Mouse (Mus musculus): ENCODE measurements around the gene Metap2. TPM values are rescaled to one million over a fixed set of nuclear protein-coding genes. Genes with fewer than 3 reads are reported as not detected.

The Metap2 gene
- polyA plus RNA-seq, 1 experiment from 2014 or later = 119 TPM

DNA sequence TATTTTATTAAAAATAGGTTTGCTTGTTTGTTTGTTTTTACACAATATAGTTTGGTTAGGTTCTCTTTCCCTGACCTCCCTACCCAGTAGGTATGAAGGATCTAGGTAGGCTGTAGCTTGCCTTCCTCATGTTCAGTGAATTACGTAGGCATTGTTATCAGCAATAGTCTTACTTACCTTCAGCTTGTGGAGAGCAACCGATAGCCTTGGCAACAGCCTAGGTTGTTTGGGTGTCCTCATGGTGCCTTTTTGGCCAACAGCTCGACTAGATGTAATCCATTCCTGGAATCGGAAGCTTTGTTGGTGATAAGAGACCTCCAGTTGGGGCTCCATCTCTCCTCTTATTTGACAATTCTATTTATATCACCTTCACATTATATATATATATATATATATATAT is 24.3 kb upstream of the Metap2 start:
- no peak for TF ChIP-seq CTCF (IDR thresholded peaks at IDR 0.05; ENCODE audit: low read depth)
- H3K9ac ChIP-seq (ENCODE audit: low read depth, low read length) = no peak overlapping the region
- no peaks in the 10 kb centered on the region for H3K36me3 ChIP-seq (ENCODE audit: control insufficient read depth, insufficient read depth)
- no peaks in the 10 kb centered on the region for H3K4me1 ChIP-seq (replicated peaks; ENCODE audit: control insufficient read depth, insufficient read depth, low read length)
- H3K4me2 ChIP-seq (replicated peaks; ENCODE audit: low read depth) = no peak overlapping the region
- 89% methylated on average over 4 of the region's 4 CpGs for WGBS
- no peak for ATAC-seq
- H3K27me3 ChIP-seq (replicated peaks; ENCODE audit: control insufficient read depth, insufficient read depth, low read length) = no peaks in the 10 kb centered on the region
- H3K27ac ChIP-seq (ENCODE audit: low read depth, low read length) = no peak overlapping the region
- H3K4me3 ChIP-seq (ENCODE audit: low read depth, low read length) = no peak overlapping the region
- H3K9me3 ChIP-seq (ENCODE audit: control insufficient read depth) = no peaks in the 10 kb centered on the region

DNA sequence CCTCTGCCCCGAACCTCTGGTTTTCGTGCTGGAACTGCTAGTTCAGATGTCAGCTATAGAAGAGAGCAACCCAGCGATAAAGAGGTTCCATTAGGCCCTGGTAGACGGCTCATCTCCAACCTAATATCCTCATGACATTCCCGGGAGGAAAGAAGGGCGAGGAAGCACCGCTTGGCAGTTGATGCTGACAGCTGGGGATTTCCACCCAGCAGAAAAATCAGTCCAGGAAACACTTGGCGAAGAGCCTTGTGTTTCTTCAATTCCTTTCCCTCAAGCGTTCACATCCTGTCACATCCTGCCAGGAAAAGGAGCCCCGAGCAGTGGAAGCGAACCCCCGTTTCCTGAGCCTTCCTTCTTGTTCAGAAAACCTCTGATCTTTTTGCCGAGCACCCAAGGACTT is 22.3 kb upstream of the Metap2 start:
- no peak for TF ChIP-seq CTCF (IDR thresholded peaks at IDR 0.05; ENCODE audit: low read depth)
- no peak for ATAC-seq
- peak overlapping the region; percentile 21; the same call in 1 of the 2 replicates for H3K4me2 ChIP-seq (replicated peaks; ENCODE audit: low read depth)
- no peaks in the 10 kb centered on the region for H3K36me3 ChIP-seq (ENCODE audit: control insufficient read depth, insufficient read depth)
- no peak overlapping the region for H3K9ac ChIP-seq (ENCODE audit: low read depth, low read length)
- no peak overlapping the region for H3K4me3 ChIP-seq (ENCODE audit: low read depth, low read length)
- no peak overlapping the region for H3K27ac ChIP-seq (ENCODE audit: low read depth, low read length)
- no peaks in the 10 kb centered on the region for H3K9me3 ChIP-seq (ENCODE audit: control insufficient read depth)
- H3K27me3 ChIP-seq (replicated peaks; ENCODE audit: control insufficient read depth, insufficient read depth, low read length) = no peaks in the 10 kb centered on the region
- WGBS = 61% methylated on average over 13 of the region's 13 CpGs
- no peaks in the 10 kb centered on the region for H3K4me1 ChIP-seq (replicated peaks; ENCODE audit: control insufficient read depth, insufficient read depth, low read length)

DNA sequence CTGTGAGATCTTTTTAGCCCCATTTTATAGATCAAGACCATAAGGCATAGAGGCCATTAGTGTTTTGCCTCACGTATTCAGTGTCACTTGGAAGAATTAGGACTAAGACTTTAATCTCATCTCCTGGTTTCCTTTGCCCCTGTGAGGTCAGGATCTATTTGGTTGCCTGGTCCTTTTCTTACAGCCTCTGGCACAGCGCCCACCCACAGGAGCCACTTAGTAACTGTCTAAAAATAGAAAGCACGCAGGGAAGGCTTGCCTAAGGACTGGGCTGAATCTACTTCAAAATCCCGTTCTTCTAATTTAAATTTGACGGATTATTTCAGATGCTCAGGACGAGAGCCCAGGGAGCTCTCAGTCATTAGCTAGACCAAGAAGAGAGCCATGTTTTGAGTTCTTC is 21.8 kb upstream of the Metap2 start:
- no peaks in the 10 kb centered on the region for H3K36me3 ChIP-seq (ENCODE audit: control insufficient read depth, insufficient read depth)
- ATAC-seq = no peak
- TF ChIP-seq CTCF (IDR thresholded peaks at IDR 0.05; ENCODE audit: low read depth) = no peak
- WGBS = 52% methylated on average over 6 of the region's 6 CpGs
- H3K4me1 ChIP-seq (replicated peaks; ENCODE audit: control insufficient read depth, insufficient read depth, low read length) = no peaks in the 10 kb centered on the region
- no peaks in the 10 kb centered on the region for H3K9me3 ChIP-seq (ENCODE audit: control insufficient read depth)
- H3K4me2 ChIP-seq (replicated peaks; ENCODE audit: low read depth) = peak overlapping the region; percentile 21; the same call in 1 of the 2 replicates
- H3K9ac ChIP-seq (ENCODE audit: low read depth, low read length) = no peak overlapping the region
- H3K4me3 ChIP-seq (ENCODE audit: low read depth, low read length) = no peak overlapping the region
- H3K27me3 ChIP-seq (replicated peaks; ENCODE audit: control insufficient read depth, insufficient read depth, low read length) = no peaks in the 10 kb centered on the region
- H3K27ac ChIP-seq (ENCODE audit: low read depth, low read length) = no peak overlapping the region

DNA sequence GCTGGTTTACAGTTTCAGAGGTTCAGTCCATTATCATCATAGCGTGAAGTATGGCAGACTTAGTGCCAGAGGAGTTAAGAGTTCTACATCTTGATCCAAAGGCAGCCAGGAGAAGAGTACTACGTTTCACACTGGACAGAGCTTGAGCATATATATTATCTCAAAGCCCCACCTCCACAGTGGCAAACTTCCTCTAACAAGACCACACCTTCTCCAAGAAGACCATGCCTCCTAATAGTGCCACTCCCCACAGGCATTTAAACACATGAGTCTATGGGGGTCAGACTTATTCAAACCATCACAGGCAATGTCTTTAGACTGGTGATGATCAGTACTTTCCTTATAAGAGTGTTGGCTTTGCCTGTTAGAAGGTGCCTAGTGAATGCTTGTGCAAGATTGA is 21.2 kb upstream of the Metap2 start:
- Histone ChIP-seq H3K27ac (ENCODE audit: low read depth, low read length) (no peak overlapping the region), H3K36me3 (ENCODE audit: control insufficient read depth, insufficient read depth) (no peaks in the 10 kb centered on the region), H3K27me3 (replicated peaks; ENCODE audit: control insufficient read depth, insufficient read depth, low read length) (no peaks in the 10 kb centered on the region), H3K9ac (ENCODE audit: low read depth, low read length) (no peak overlapping the region), H3K9me3 (ENCODE audit: control insufficient read depth) (no peaks in the 10 kb centered on the region), H3K4me3 (ENCODE audit: low read depth, low read length) (no peak overlapping the region), H3K4me2 (replicated peaks; ENCODE audit: low read depth) (no peak overlapping the region), H3K4me1 (replicated peaks; ENCODE audit: control insufficient read depth, insufficient read depth, low read length) (no peaks in the 10 kb centered on the region)
- no peak for ATAC-seq
- TF ChIP-seq CTCF (IDR thresholded peaks at IDR 0.05; ENCODE audit: low read depth) = no peak
- 53% methylated on average over 2 of the region's 2 CpGs for WGBS

DNA sequence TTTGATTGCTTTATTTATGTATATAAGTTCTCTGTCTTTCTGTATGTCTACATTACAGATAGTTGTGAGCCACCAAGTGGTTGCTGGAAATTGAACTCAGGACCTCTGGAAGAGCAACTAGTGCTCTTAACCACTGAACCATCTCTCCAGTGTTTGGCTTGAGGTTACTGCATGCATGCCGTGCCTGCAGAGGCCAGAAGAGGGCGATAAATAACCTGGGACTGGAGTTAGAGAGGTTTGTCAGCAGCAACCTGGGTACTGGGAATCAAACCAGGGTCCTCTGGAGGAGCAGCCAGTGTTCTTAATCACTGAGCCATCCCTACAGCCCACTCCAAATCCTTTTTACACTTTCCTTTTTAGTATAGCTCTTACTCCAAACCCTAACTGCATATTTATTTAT is 19.9 kb upstream of the Metap2 start:
- Histone ChIP-seq H3K9ac (ENCODE audit: low read depth, low read length) (no peak overlapping the region), H3K27ac (ENCODE audit: low read depth, low read length) (no peak overlapping the region), H3K9me3 (ENCODE audit: control insufficient read depth) (no peaks in the 10 kb centered on the region), H3K36me3 (ENCODE audit: control insufficient read depth, insufficient read depth) (no peaks in the 10 kb centered on the region), H3K4me2 (replicated peaks; ENCODE audit: low read depth) (no peak overlapping the region), H3K4me3 (ENCODE audit: low read depth, low read length) (no peak overlapping the region), H3K4me1 (replicated peaks; ENCODE audit: control insufficient read depth, insufficient read depth, low read length) (no peaks in the 10 kb centered on the region), H3K27me3 (replicated peaks; ENCODE audit: control insufficient read depth, insufficient read depth, low read length) (no peaks in the 10 kb centered on the region)
- peak; percentile 26; the same call in 1 of the 2 replicates for TF ChIP-seq CTCF (IDR thresholded peaks at IDR 0.05; ENCODE audit: low read depth)
- 79% methylated on average over 2 of the region's 2 CpGs for WGBS
- no peak for ATAC-seq

DNA sequence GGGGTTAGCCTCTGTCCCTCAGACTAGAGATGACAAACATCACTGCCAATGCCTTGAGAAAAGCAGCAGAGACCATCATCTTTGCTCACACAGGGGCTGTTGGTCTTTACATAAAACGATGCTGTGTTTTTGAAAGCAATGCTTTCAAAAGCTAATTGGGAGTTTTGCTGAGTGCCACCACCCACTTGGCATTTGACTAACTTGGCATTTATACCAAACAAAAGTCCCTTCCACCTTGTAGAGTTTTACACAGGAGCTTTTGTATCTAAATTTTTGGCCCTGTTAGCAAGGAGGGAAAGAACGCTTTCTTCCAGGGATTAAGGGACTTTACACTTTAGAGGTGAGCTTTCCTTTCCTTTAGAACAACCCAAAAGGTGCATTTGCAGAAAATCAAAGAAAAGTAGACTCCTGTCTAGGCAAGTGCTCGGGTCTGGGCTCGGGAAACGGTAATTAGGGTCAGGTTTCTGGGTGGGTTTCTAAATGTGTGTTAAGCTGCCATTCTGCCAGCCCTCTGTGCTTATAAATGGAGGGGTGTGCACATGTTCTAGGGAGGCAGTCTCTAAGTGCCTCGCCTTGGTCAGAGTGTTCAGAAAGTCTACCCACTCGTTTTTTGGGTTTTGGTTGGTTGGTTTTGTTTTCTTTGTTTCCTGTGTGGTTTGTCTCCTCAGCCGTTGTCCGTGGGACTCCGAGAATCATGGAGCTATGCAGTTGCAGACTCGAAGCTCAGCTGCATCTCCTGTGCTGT is 18.8 kb upstream of the Metap2 start:
- Histone ChIP-seq H3K9ac (ENCODE audit: low read depth, low read length) (no peak overlapping the region), H3K4me1 (replicated peaks; ENCODE audit: control insufficient read depth, insufficient read depth, low read length) (no peaks in the 10 kb centered on the region), H3K36me3 (ENCODE audit: control insufficient read depth, insufficient read depth) (no peaks in the 10 kb centered on the region), H3K27ac (ENCODE audit: low read depth, low read length) (no peak overlapping the region), H3K4me2 (replicated peaks; ENCODE audit: low read depth) (no peak overlapping the region), H3K9me3 (ENCODE audit: control insufficient read depth) (no peaks in the 10 kb centered on the region), H3K4me3 (ENCODE audit: low read depth, low read length) (no peak overlapping the region), H3K27me3 (replicated peaks; ENCODE audit: control insufficient read depth, insufficient read depth, low read length) (no peaks in the 10 kb centered on the region)
- no peak for TF ChIP-seq CTCF (IDR thresholded peaks at IDR 0.05; ENCODE audit: low read depth)
- no peak for ATAC-seq
- WGBS = 59% methylated on average over 11 of the region's 11 CpGs

All from intestine, postnatal 0 days (tissue).